Mouse (Mus musculus) midbrain, embryonic 15.5 days (tissue): ENCODE measurements around the gene Gm10271. TPM values are rescaled to one million over a fixed set of nuclear protein-coding genes. Genes with fewer than 3 reads are reported as not detected.

Experiments
- ATAC-seq: fragments of 200-750 bp; cut with Nextera tagmentation; replicated peaks from 2 replicates; pipeline ENCODE4 v1.8.0; 2017; ENCODE audit warnings: moderate TSS enrichment
- H3K27ac ChIP-seq: fragments of 300-500 bp; sonication (generic); 2 replicates; pipeline ENCODE4 v1.5.1; 2015; ENCODE audit warnings: mild to moderate bottlenecking, inconsistent platforms
- H3K27me3 ChIP-seq: fragments of 300-500 bp; sonication (generic); replicated peaks from 2 replicates; pipeline ENCODE4 v1.6.1; 2015; ENCODE audit warnings: inconsistent platforms
- H3K36me3 ChIP-seq: fragments of 300-500 bp; sonication (generic); replicated peaks from 2 replicates; pipeline ENCODE4 v1.6.1; 2015; ENCODE audit warnings: inconsistent platforms
- H3K4me1 ChIP-seq: fragments of 300-500 bp; sonication (generic); 2 replicates; pipeline ENCODE4 v1.6.1; 2015; ENCODE audit warnings: inconsistent platforms
- H3K4me2 ChIP-seq: fragments of 300-500 bp; sonication (generic); 2 replicates; pipeline ENCODE4 v1.6.1; 2015; ENCODE audit warnings: inconsistent platforms, mild to moderate bottlenecking, moderate library complexity
- H3K4me3 ChIP-seq: fragments of 300-500 bp; sonication (generic); 2 replicates; pipeline ENCODE4 v1.5.1; 2015; ENCODE audit warnings: mild to moderate bottlenecking, inconsistent platforms
- H3K9ac ChIP-seq: fragments of 300-500 bp; sonication (generic); 2 replicates; pipeline ENCODE4 v1.6.1; 2015; ENCODE audit warnings: mild to moderate bottlenecking, inconsistent platforms
- H3K9me3 ChIP-seq: fragments of 300-500 bp; sonication (generic); 2 replicates; pipeline ENCODE4 v1.6.1; 2016; ENCODE audit warnings: inconsistent platforms
- WGBS: fragments of 180-500 bp; shearing (Covaris S2); methylation state at CpG from one replicate; pipeline ENCODE4 v1.1.7; 2015; ENCODE audit warnings: mixed read lengths; 5-methylcytosine and 5-hydroxymethylcytosine counted together
- polyA plus RNA-seq: library from polyadenylated mRNA; unstranded; fragments of >200 nt; fragmentation: Nextera tagmentation; extraction: Ambion mirVana; gene quantifications from 2 replicates; pipeline ENCODE4 v1.2.1, GENCODE M21; 2015

Gm10271 gene
- polyA plus RNA-seq, 1 experiment from 2014 or later = not detected

DNA sequence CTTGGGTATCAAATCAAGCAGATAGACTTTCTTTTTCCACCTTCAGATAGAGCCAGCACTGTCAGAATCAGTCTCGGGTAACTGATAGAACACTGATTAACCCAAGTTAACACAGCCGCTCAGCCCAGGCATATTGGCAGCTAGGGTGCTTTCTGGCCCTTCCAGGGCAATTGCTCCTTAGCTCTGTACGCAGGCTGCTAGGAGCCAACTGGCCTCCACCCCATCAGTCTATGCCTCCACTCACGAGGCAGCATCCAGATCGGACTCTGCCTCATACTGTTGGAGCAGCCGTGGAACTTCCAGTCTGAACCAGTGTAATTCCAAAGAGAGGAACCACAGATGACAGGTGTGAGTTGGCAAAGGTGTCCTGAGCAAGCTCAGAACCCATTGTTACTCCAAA is 6.3 kb downstream of the Gm10271 start:
- 86% methylated on average over 6 of the region's 6 CpGs for WGBS
- no peak for ATAC-seq
- Histone ChIP-seq H3K4me3 (no peak overlapping the region), H3K9me3 (no peaks in the 10 kb centered on the region), H3K9ac (no peak overlapping the region), H3K36me3 (no peaks in the 10 kb centered on the region), H3K27me3 (no peaks in the 10 kb centered on the region), H3K4me1 (no peaks in the 10 kb centered on the region), H3K4me2 (no peak overlapping the region), H3K27ac (no peak overlapping the region)

DNA sequence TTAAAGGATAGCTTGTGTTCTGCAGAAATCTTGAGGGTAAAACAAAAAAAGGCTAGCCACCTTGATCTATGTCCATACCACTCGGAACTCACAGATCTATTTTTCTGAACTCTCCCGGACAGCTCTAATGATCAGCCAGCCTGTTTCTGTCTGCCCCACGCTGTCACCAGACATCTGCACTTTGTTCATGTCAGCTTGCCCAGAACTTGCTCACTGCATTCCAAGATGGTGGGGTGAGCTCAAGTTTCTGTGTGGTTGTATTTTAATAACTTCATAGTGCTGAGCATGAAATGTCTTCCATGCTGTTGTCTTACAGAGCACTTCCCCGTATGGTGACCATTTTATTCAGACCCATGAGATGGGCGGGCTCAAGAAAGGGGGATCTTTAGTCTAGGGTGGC is 7.1 kb downstream of the Gm10271 start:
- Histone ChIP-seq H3K27me3 (no peaks in the 10 kb centered on the region), H3K9me3 (no peaks in the 10 kb centered on the region), H3K4me1 (no peaks in the 10 kb centered on the region), H3K9ac (no peak overlapping the region), H3K27ac (no peak overlapping the region), H3K36me3 (no peaks in the 10 kb centered on the region), H3K4me3 (no peak overlapping the region), H3K4me2 (no peak overlapping the region)
- no peak for ATAC-seq
- WGBS = 78% methylated on average over 5 of the region's 5 CpGs

DNA sequence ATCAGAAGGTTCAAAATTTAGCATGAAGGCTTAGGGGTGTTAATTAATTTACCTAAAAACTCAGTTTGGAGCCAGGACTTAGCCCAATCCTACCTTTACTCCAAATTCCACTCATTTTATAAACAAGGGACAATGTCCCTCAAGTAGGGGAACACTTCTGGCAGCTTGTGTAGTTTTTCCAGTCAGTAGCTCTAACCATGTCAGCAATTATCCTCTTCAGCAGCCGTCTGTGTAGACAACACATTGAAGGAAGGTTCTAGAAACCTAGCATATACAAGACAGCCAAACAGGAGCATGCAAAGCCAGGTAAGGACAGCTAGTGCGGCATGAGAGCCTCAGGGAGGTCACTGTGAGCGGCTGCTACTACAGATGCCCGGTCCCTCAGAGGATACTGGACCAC is 7.8 kb downstream of the Gm10271 start:
- Histone ChIP-seq H3K4me3 (no peak overlapping the region), H3K4me2 (no peak overlapping the region), H3K27ac (no peak overlapping the region), H3K4me1 (no peaks in the 10 kb centered on the region), H3K9me3 (no peaks in the 10 kb centered on the region), H3K9ac (no peak overlapping the region), H3K36me3 (no peaks in the 10 kb centered on the region), H3K27me3 (no peaks in the 10 kb centered on the region)
- ATAC-seq = no peak
- WGBS = 86% methylated on average over 4 of the region's 4 CpGs

DNA sequence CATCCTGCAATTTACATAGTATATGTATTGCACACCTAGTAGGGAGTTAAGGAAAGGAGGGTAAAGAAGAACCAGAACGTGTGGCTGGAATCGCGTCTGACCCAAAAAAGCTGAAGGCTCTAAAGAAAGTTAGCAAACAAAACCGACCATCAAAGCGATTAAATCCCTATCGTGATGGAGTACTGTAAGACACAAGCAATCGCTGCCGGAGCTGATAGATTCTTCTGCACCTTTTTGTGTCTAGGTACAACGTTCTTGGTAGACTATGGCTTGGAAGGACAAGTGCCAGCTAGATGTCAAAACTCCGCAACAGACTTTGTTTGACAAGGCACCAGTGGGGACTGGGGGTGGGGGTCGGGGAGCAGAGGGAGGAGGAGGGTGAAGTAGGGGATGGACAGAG is 8.3 kb downstream of the Gm10271 start:
- Histone ChIP-seq H3K4me1 (no peaks in the 10 kb centered on the region), H3K9me3 (no peaks in the 10 kb centered on the region), H3K4me3 (no peak overlapping the region), H3K27me3 (no peaks in the 10 kb centered on the region), H3K36me3 (no peaks in the 10 kb centered on the region), H3K9ac (no peak overlapping the region), H3K4me2 (no peak overlapping the region), H3K27ac (no peak overlapping the region)
- ATAC-seq = no peak
- WGBS = 89% methylated on average over 11 of the region's 11 CpGs

DNA sequence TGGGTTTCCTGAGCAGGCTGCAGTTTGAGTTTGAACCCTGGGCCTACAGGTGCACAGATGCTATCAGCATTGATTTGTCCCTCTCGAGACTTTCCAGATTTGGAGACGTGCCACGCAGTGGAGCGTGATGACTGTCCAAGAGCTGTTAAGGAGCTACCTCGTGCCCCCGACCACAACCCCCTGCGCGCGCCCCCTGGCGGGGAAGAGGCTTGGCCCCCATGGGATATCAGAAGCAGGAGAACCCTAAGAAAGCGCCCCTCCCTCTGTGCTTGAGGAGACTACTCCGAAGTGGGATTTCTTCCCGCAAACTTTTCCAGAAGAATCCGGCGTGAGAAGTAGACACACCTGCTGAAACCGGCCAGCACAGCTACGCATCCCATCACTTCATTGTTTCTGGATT is 9.6 kb downstream of the Gm10271 start:
- ATAC-seq = no peak
- Histone ChIP-seq H3K27ac (no peak overlapping the region), H3K4me3 (no peak overlapping the region), H3K9ac (no peak overlapping the region), H3K36me3 (no peaks in the 10 kb centered on the region), H3K9me3 (no peaks in the 10 kb centered on the region), H3K4me1 (no peaks in the 10 kb centered on the region), H3K27me3 (no peaks in the 10 kb centered on the region), H3K4me2 (no peak overlapping the region)
- WGBS = 65% methylated on average over 17 of the region's 17 CpGs

DNA sequence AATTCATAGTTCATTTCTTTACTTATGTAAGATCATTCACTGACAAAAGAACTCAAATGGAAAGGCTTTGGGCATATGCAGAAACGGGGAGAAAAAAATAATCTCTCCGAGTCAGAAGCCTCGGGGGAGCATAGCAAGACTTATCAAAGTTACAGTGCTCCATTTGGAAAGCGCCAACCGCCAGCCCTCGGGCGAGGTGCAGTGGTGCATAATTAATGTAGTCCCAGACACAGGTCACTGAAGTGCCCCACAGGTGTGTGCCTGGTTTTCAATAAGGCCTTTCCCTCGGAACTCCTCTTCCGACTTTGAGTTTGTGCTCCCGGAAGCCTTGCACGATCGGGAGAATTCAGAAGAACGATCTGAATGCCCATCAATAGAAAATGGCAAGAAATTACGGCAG is 10.3 kb downstream of the Gm10271 start:
- H3K4me2 ChIP-seq = no peak overlapping the region
- H3K4me1 ChIP-seq = no peaks in the 10 kb centered on the region
- no peak overlapping the region for H3K4me3 ChIP-seq
- H3K27ac ChIP-seq = no peak overlapping the region
- H3K9me3 ChIP-seq = no peaks in the 10 kb centered on the region
- WGBS = 66% methylated on average over 14 of the region's 14 CpGs
- no peaks in the 10 kb centered on the region for H3K36me3 ChIP-seq
- no peaks in the 10 kb centered on the region for H3K27me3 ChIP-seq
- ATAC-seq = no peak
- H3K9ac ChIP-seq = no peak overlapping the region

DNA sequence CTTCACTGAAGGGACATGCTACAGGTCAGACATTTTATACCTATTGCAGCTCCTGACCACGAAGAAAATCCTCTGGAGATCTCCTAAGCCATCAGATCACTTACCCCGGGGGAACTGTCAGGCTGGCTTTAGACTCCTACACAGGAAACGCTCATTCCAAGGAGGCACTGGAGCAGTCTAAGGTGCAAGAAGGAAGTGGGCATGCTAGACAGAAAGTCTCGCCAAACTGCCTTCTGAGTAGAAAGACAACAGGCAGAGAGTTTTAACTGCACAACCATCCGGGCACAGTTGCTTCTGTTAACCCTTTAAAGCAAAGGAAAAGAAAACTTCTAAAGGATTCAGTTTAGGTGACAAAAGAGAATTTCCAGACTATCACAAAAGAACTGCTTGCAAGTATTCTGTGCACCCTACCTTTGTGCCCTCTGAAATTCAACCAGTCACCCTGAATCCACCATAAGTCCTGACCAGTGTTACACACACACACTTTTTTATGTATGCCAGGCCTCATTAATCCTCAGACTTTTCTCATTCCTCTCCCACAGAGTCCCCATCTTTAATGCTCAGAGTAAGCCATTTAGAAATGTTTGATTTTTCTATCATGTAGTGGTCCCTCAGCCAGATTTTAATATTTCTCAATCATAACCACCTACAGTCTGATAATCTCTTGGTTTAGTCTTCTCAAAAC is 14.4 kb downstream of the Gm10271 start:
- Histone ChIP-seq H3K27me3 (no peaks in the 10 kb centered on the region), H3K4me3 (no peak overlapping the region), H3K36me3 (no peaks in the 10 kb centered on the region), H3K27ac (no peak overlapping the region), H3K4me1 (no peaks in the 10 kb centered on the region), H3K4me2 (no peak overlapping the region), H3K9ac (no peak overlapping the region), H3K9me3 (no peaks in the 10 kb centered on the region)
- WGBS = 61% methylated on average over 5 of the region's 5 CpGs
- ATAC-seq = no peak

DNA sequence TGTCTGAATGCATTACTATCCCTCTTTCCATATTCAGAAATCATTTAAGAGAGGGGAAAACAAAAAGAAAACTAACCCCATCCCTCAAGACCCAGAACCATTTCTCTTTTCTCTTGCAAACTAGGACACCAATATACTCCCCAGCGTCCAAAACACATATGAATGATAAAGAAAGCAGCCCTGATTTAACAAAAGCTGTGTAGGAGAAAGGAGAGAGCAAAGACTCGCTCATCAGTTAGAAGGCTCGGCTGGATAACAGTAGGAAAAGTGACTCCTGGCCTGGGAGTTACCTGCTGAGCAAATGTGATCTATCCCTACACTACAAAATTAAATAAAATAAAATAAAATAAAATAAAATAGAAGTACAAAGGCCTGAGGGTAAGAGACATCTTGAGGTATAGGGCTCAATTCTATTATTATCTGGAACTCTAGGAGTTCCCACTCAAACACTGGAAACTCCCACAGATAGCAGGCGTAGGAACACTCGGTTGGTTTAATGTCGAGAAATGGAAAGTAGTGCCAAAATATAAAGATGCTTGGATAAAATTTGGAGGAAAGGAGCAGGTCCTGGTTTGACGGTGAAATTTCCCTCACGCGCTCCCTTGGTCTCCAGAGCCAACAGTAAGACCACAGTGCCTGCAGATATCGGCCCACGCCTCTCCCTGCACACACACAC is 15.8 kb downstream of the Gm10271 start:
- H3K27ac ChIP-seq = no peak overlapping the region
- no peaks in the 10 kb centered on the region for H3K9me3 ChIP-seq
- H3K4me1 ChIP-seq = no peaks in the 10 kb centered on the region
- no peaks in the 10 kb centered on the region for H3K36me3 ChIP-seq
- WGBS = 88% methylated on average over 11 of the region's 11 CpGs
- no peak overlapping the region for H3K4me3 ChIP-seq
- H3K9ac ChIP-seq = no peak overlapping the region
- H3K4me2 ChIP-seq = no peak overlapping the region
- ATAC-seq = no peak
- no peaks in the 10 kb centered on the region for H3K27me3 ChIP-seq

DNA sequence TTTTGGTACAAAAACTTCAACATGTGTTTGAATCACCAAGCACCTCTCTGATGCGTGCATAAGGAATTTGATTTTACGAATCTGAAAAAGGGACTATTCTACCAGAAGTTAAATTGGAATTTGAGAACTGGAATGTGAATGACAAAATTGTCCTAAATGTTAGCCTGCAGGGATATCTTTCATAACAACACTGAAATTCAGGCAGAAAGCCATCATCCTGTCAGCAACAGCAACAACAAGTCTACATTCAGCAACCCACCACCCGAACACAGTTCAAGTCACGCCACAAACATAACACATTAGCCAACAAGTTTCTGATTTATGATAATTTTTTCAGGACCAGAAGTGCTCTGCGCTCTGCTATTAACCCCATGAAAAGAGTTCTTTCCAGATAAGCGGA is 17.2 kb downstream of the Gm10271 start:
- H3K4me2 ChIP-seq = no peak overlapping the region
- no peaks in the 10 kb centered on the region for H3K4me1 ChIP-seq
- H3K36me3 ChIP-seq = no peaks in the 10 kb centered on the region
- no peaks in the 10 kb centered on the region for H3K27me3 ChIP-seq
- ATAC-seq = no peak
- WGBS = 94% methylated on average over 6 of the region's 6 CpGs
- no peak overlapping the region for H3K4me3 ChIP-seq
- no peaks in the 10 kb centered on the region for H3K9me3 ChIP-seq
- H3K27ac ChIP-seq = no peak overlapping the region
- no peak overlapping the region for H3K9ac ChIP-seq

DNA sequence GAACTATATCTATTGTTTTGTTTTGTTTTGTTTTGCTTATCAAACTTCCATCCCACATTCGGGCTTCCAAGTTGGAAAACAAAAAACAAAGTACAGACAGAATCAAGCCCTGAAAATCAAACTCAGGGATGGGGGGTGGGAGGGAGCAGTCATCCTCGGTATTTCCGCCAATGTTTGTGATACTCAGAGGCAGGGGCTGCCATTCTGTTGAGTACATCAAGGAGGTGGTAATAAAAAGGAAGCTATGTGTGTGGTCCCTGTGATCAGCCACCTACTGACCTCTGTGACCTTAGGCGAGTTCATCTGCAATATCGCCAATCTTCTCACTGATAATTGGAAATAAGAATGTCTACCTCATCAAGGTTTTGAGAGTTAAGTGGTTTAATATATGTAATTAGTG is 21.5 kb downstream of the Gm10271 start:
- peak; percentile 19; the same call in 1 of the 2 replicates for ATAC-seq
- 34% methylated on average over 5 of the region's 5 CpGs for WGBS
- peak overlapping the region; percentile 48 for H3K4me2 ChIP-seq

DNA sequence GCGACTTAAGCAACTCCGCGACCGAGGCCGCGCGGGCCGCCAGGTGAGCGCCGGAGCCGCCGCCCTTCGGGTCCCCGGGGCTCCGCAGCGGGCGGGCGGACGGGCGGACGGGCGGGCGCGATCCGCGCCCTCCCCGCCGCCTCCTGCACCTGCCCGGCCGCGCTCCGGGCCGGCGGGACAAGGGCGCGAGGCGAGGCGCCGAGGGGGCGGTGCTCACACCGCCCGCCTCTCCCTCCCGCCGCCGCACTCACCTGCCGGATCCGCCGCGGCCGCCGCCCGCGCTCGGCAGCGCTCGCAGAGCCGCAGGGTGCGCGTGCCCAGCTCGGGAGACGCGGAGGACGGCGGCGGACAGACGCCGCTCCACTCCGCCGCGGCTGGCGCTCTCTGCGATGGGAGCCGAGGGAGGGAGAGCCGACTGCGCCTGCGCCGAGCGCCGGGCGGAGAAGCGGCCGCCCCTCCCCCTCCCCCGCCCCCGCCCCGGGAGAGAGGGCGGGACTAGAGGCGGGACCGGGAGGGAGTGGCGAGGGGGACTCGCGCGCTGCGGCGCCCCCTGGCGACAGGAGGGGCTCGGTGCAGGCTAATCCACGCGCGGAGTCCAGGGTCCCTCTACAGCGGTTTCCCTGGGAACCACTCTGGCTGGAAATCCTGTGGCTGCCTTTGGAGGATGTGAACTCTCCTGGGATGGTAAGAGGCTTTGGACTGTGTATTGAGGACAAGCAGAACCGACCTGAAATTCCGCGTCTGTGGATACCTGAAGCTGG is 22.2 kb downstream of the Gm10271 start, which contains the start of gene Rab3ip:
Rab3ip (minus strand) TSS at position 761 of the 761 bp plus-strand sequence.
- WGBS = under 1% methylated on average over 69 of the region's 103 CpGs
- ATAC-seq = peak; percentile 95
- H3K27ac ChIP-seq = peak within 1 kb of the TSS; percentile 86
- H3K4me3 ChIP-seq = peak within 1 kb of the TSS; percentile 75
- H3K9ac ChIP-seq = peak within 1 kb of the TSS; percentile 62
- no peaks in the 10 kb centered on the region for H3K27me3 ChIP-seq
- peaks cover 13% of the 10 kb centered on the region for H3K4me1 ChIP-seq
- peak within 1 kb of the TSS; percentile 72 for H3K4me2 ChIP-seq
- H3K9me3 ChIP-seq = no peaks in the 10 kb centered on the region
- H3K36me3 ChIP-seq = no peaks in the 10 kb centered on the region

More for the DNA sequence above, 21.5 kb downstream of the Gm10271 start:
- H3K27me3 ChIP-seq = no peaks in the 10 kb centered on the region
- H3K9me3 ChIP-seq = no peaks in the 10 kb centered on the region
- H3K4me1 ChIP-seq = peaks cover 13% of the 10 kb centered on the region
- H3K9ac ChIP-seq = no peak overlapping the region
- no peaks in the 10 kb centered on the region for H3K36me3 ChIP-seq
- H3K4me3 ChIP-seq = peak overlapping the region; percentile 75
- no peak overlapping the region for H3K27ac ChIP-seq

DNA sequence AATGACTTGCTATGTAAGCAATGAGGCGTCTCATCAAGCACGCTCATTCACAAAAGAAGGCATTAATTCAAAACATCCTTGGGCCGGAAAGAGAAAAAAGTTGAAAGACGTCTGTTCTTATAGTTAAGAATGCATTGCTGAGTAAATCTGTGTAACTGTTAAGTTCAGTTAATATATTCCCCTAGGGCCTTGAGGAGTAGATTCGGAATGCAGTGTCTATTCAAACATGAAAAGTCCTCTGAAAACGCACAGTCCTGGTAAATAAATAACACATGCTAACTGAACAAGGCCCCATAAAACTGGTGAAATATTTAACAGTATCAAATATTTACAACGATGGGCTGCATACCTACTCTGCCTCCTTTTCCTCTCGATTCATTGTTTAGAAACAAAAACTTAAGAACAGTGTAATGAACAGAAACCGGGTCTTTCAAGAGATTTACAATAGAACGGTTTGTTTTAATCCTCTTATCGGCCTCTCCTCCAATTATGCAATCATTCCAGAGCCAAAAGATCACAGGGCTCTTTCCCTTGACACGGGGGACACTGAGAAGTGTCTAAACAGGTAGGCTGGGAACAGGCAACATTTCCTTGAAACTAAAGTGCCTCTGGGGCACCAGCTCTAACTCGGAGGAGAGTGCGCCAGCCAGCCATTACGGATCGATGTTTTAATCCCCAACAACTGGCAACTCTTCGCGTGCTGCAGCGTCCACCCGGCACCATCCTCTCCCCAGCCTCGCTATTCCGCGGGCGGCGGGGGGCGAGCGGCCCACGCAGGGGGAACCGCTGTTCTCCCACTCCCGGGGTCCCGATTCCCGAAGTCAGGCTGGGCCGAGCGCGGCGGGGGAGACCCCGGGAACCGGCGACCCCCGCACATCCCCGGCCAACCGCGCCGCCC is 23.0 kb downstream of the Gm10271 start:
- H3K4me3 ChIP-seq = peak overlapping the region; percentile 75
- under 1% methylated on average over 42 of the region's 44 CpGs for WGBS

More for the DNA sequence above, 23.0 kb downstream of the Gm10271 start:
- Histone ChIP-seq H3K4me1 (peaks cover 13% of the 10 kb centered on the region), H3K36me3 (no peaks in the 10 kb centered on the region), H3K27me3 (no peaks in the 10 kb centered on the region), H3K4me2 (peak overlapping the region; percentile 72), H3K9ac (peak overlapping the region; percentile 62), H3K27ac (peak overlapping the region; percentile 86), H3K9me3 (no peaks in the 10 kb centered on the region)
- peak; percentile 40 for ATAC-seq
